Mouse (Mus musculus): Measurements from ENCODE around the gene Cd34. TPM values are rescaled to one million over a fixed set of nuclear protein-coding genes. Genes with fewer than 3 reads are reported as not detected.

The Cd34 gene
- total and polyA plus RNA-seq, 3 experiments, result 0.14 TPM; not detected in 2

DNA sequence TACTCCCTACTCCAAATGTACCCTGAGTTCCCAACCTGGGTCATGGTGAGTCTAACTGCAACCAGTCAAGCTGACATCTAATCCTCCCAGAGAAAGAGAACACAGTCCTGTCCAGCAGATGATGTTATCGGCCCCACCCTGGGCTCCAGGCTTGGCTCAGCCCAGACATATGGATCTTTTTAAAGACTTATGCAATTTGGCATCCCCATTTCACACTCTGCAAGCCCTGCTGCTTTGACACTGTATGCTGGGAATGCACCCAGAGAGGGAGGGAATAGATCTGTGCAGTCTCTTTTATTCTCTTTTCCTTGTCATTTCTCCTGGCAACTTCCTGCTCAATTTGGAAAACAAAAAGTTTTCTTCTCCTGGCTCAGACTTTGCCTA, 8.7 kb upstream of the Cd34 start:
- Histone ChIP-seq H3K36me3 (ENCODE audit: control insufficient read depth in 1 of 2, insufficient read depth in 2 of 2, low read length in 2 of 2) (peaks cover 0 to 4% of the 10 kb centered on the region in 2 experiments; a peak in 2 of 4 replicates), H3K4me3 (ENCODE audit: control insufficient read depth in 1 of 2, insufficient read depth in 1 of 2, low read depth in 2 of 2, low read length in 2 of 2) (no peak overlapping the region), H3K79me2 (ENCODE audit: control insufficient read depth, insufficient read depth, low read length, poor library complexity) (no peaks in the 10 kb centered on the region), H3K27ac (ENCODE audit: control insufficient read depth, low read depth, low read length) (no peak overlapping the region), H3K4me1 (ENCODE audit: control insufficient read depth in 1 of 2, insufficient read depth in 2 of 2, low read length in 2 of 2) (peaks cover 4 to 5% of the 10 kb centered on the region in 2 experiments), H3K9me3 (replicated peaks; ENCODE audit: insufficient read depth, low read length) (no peaks in the 10 kb centered on the region), H3K9ac (ENCODE audit: control insufficient read depth, low read depth, low read length, poor library complexity, severe bottlenecking) (no peak overlapping the region), H3K27me3 (ENCODE audit: control insufficient read depth in 1 of 2, insufficient read depth in 2 of 2, low read length in 2 of 2) (peaks cover 0 to 1% of the 10 kb centered on the region in 2 experiments; a peak in 1 of 4 replicates)
- TF ChIP-seq GATA1 (IDR thresholded peaks at IDR 0.05; ENCODE audit: low read depth, low read length) (no peak), EP300 (IDR thresholded peaks at IDR 0.05; ENCODE audit: low read depth in 1 of 2, low read length in 2 of 2) (no peak), SMC3 (IDR thresholded peaks at IDR 0.05; ENCODE audit: low read depth, low read length) (no peak), CTCF (IDR thresholded peaks at IDR 0.05 in 2 of 3, conservative IDR thresholded peaks at IDR 0.05 in 1 of 3; ENCODE audit: control insufficient read depth in 1 of 3, insufficient read depth in 1 of 3, low read depth in 2 of 3, low read length in 3 of 3, poor library complexity in 1 of 3, severe bottlenecking in 1 of 3) (no peak), NELFE (IDR thresholded peaks at IDR 0.05; ENCODE audit: low read depth, low read length) (no peak), MAFK (IDR thresholded peaks at IDR 0.05; ENCODE audit: borderline replicate concordance, low read depth, low read length) (no peak), SIN3A (IDR thresholded peaks at IDR 0.05; ENCODE audit: low read length) (no peak), MXI1 (IDR thresholded peaks at IDR 0.05; ENCODE audit: low read depth, low read length) (no peak), E2F4 (IDR thresholded peaks at IDR 0.05; ENCODE audit: borderline replicate concordance, low read depth, low read length) (no peak), ZMIZ1 (IDR thresholded peaks at IDR 0.05; ENCODE audit: low read depth, low read length) (no peak), CHD2 (IDR thresholded peaks at IDR 0.05; ENCODE audit: low read length) (no peak), BHLHE40 (IDR thresholded peaks at IDR 0.05; ENCODE audit: borderline replicate concordance, low read depth, low read length) (no peak), HCFC1 (IDR thresholded peaks at IDR 0.05; ENCODE audit: low read depth, low read length) (no peak), GABPA (IDR thresholded peaks at IDR 0.05; ENCODE audit: low read depth, low read length) (no peak)
- no peak for DNase-seq (ENCODE audit: low read depth, low spot score)

- Histone ChIP-seq H3K9ac (ENCODE audit: control insufficient read depth, low read depth, low read length, poor library complexity, severe bottlenecking) (no peak overlapping the region), H3K4me3 (ENCODE audit: control insufficient read depth in 1 of 2, insufficient read depth in 1 of 2, low read depth in 2 of 2, low read length in 2 of 2) (no peak overlapping the region), H3K4me1 (ENCODE audit: control insufficient read depth in 1 of 2, insufficient read depth in 2 of 2, low read length in 2 of 2) (peaks cover 4 to 9% of the 10 kb centered on the region in 2 experiments), H3K9me3 (replicated peaks; ENCODE audit: insufficient read depth, low read length) (no peaks in the 10 kb centered on the region), H3K27ac (ENCODE audit: control insufficient read depth, low read depth, low read length) (no peak overlapping the region), H3K27me3 (ENCODE audit: control insufficient read depth in 1 of 2, insufficient read depth in 2 of 2, low read length in 2 of 2) (peaks cover 0 to under 1% of the 10 kb centered on the region in 2 experiments; a peak in 1 of 4 replicates), H3K79me2 (ENCODE audit: control insufficient read depth, insufficient read depth, low read length, poor library complexity) (no peaks in the 10 kb centered on the region), H3K36me3 (ENCODE audit: control insufficient read depth in 1 of 2, insufficient read depth in 2 of 2, low read length in 2 of 2) (peaks cover 0 to 7% of the 10 kb centered on the region in 2 experiments; a peak in 2 of 4 replicates)
- DNase-seq (ENCODE audit: low read depth, low spot score), result no peak
- no peak for TF ChIP-seq POLR2A (IDR thresholded peaks at IDR 0.05; ENCODE audit: control insufficient read depth in 1 of 2, insufficient read depth in 1 of 2, low read depth in 1 of 2, low read length in 2 of 2, poor library complexity in 1 of 2)
- no peak for TF ChIP-seq TBP (IDR thresholded peaks at IDR 0.05; ENCODE audit: low read depth, low read length)
- TF ChIP-seq USF1 (IDR thresholded peaks at IDR 0.05; ENCODE audit: low read depth, low read length), result no peak
- no peak for TF ChIP-seq CHD1 (IDR thresholded peaks at IDR 0.05; ENCODE audit: low read depth, low read length)
These were observed 7.9 kb upstream of the Cd34 start for GRCm38 (mm10) chr1:194930706-194931105.

All from MEL (cell line).